Mouse (Mus musculus): ENCODE measurements around the gene Pdcd5. TPM values are rescaled to one million over a fixed set of nuclear protein-coding genes. Genes with fewer than 3 reads are reported as not detected.

Gene Pdcd5
- polyA plus RNA-seq, 1 experiment from 2014 or later, result 300 TPM

Other genes with a start within 250 kb of the Pdcd5 start
- 0.17 and 0.21 TPM in 2 replicates for gene Slc7a9, start 198.7 kb downstream of the Pdcd5 start, polyA plus RNA-seq (2016; fragmentation: Nextera tagmentation; extraction: Ambion mirVana)
- 0.30 TPM in 1 of 2 replicates, not detected in the other for gene Tdrd12, start 109.8 kb downstream of the Pdcd5 start, polyA plus RNA-seq (2016; fragmentation: Nextera tagmentation; extraction: Ambion mirVana)
- gene Nudt19, start 91.2 kb downstream of the Pdcd5 start, polyA plus RNA-seq (2016; fragmentation: Nextera tagmentation; extraction: Ambion mirVana), result 41.8 and 48.7 TPM in 2 replicates
- gene Rgs9bp, start 61.9 kb downstream of the Pdcd5 start, polyA plus RNA-seq (2016; fragmentation: Nextera tagmentation; extraction: Ambion mirVana), result 0.18 and 0.26 TPM in 2 replicates
- gene Ankrd27, start 61.3 kb downstream of the Pdcd5 start, polyA plus RNA-seq (2016; fragmentation: Nextera tagmentation; extraction: Ambion mirVana), result 31.4 and 36.8 TPM in 2 replicates
- 25.9 and 27.9 TPM in 2 replicates for gene Dpy19l3, start 106.9 kb upstream of the Pdcd5 start, polyA plus RNA-seq (2016; fragmentation: Nextera tagmentation; extraction: Ambion mirVana)
- 15.4 and 19.9 TPM in 2 replicates for gene Zfp507, start 155.5 kb upstream of the Pdcd5 start, polyA plus RNA-seq (2016; fragmentation: Nextera tagmentation; extraction: Ambion mirVana)

Data from hindbrain, embryonic 10.5 days (tissue).